17 mouse cellular contexts compared by ENCODE assay signal in genomic region chr19:53727277-53727676, GRCm38 (mm10). TPM values are rescaled to one million over a fixed set of nuclear protein-coding genes. Genes with fewer than 3 reads are reported as not detected.
DNase-seq lines count a peak whose midpoint lies in the region; ATAC-seq and TF ChIP-seq lines count a peak whose summit lies in the region.
"Had no signal": no experiment of that assay in that cellular context is flagged by ENCODE, and none has a peak within 500 bp of the region (broad histone marks: within the 10 kb centered on the region; RNA-seq: fewer than 3 reads in every experiment).

No protein-coding gene starts in this region.

- H3K4me2 ChIP-seq in lung, embryonic 15.5 days, result no peak overlapping the region
- no peak overlapping the region for H3K4me2 ChIP-seq in intestine, postnatal 0 days (replicated peaks; ENCODE audit: low read depth)
- H3K4me2 ChIP-seq in stomach, embryonic 16.5 days (ENCODE audit: low read depth, low read length), result no peak overlapping the region
- H3K4me2 ChIP-seq: forebrain, embryonic 15.5 days; hindbrain, embryonic 13.5 days; liver, embryonic 15.5 days; midbrain, embryonic 12.5 days had no signal

- H3K4me3 ChIP-seq in heart, adult 2 months, result no peak overlapping the region
- H3K4me3 ChIP-seq in lung, embryonic 15.5 days, result no peak overlapping the region
- no peak overlapping the region for H3K4me3 ChIP-seq in lung, adult 2 months (replicated peaks; ENCODE audit: extremely low read depth, low read depth, low read length)
- no peak overlapping the region for H3K4me3 ChIP-seq in intestine, postnatal 0 days (ENCODE audit: low read depth, low read length)
- H3K4me3 ChIP-seq in stomach, embryonic 16.5 days (replicated peaks; ENCODE audit: low read length), result no peak overlapping the region
- H3K4me3 ChIP-seq: forebrain, embryonic 15.5 days; hindbrain, embryonic 13.5 days; liver, embryonic 15.5 days; midbrain, embryonic 12.5 days had no signal

- H3K4me1 ChIP-seq in heart, adult 2 months (ENCODE audit: control insufficient read depth, insufficient read depth, low read length), result peaks cover 10% of the 10 kb centered on the region; the same call in 1 of the 2 replicates
- peaks cover 11% of the 10 kb centered on the region; the same call in 1 of the 2 replicates for H3K4me1 ChIP-seq in lung, embryonic 15.5 days
- no peaks in the 10 kb centered on the region for H3K4me1 ChIP-seq in lung, adult 2 months (ENCODE audit: control insufficient read depth, insufficient read depth, low read length)
- no peaks in the 10 kb centered on the region for H3K4me1 ChIP-seq in intestine, postnatal 0 days (replicated peaks; ENCODE audit: control insufficient read depth, insufficient read depth, low read length)
- H3K4me1 ChIP-seq in stomach, embryonic 16.5 days (ENCODE audit: control insufficient read depth, insufficient read depth, low read length), result 0 out of 2 replicates have a peak, but pooled peaks cover 3% of the 10 kb centered on the region
- H3K4me1 ChIP-seq: forebrain, embryonic 15.5 days; midbrain, embryonic 12.5 days had no signal

- H3K9me3 ChIP-seq in lung, embryonic 15.5 days, result no peaks in the 10 kb centered on the region
- H3K9me3 ChIP-seq in intestine, postnatal 0 days (ENCODE audit: control insufficient read depth), result no peaks in the 10 kb centered on the region
- H3K9me3 ChIP-seq in stomach, embryonic 16.5 days (replicated peaks; ENCODE audit: control insufficient read depth, low read length), result no peaks in the 10 kb centered on the region
- H3K9me3 ChIP-seq: forebrain, embryonic 15.5 days; G1E; hindbrain, embryonic 13.5 days; liver, embryonic 15.5 days; midbrain, embryonic 12.5 days had no signal

- H3K36me3 ChIP-seq in heart, adult 2 months (ENCODE audit: control insufficient read depth, insufficient read depth, low read length), result peaks cover 6% of the 10 kb centered on the region
- H3K36me3 ChIP-seq in lung, embryonic 15.5 days, result no peaks in the 10 kb centered on the region
- no peaks in the 10 kb centered on the region for H3K36me3 ChIP-seq in intestine, postnatal 0 days (ENCODE audit: control insufficient read depth, insufficient read depth)
- H3K36me3 ChIP-seq in stomach, embryonic 16.5 days (ENCODE audit: control insufficient read depth, insufficient read depth, low read length), result no peaks in the 10 kb centered on the region
- H3K36me3 ChIP-seq: forebrain, embryonic 15.5 days; G1E; hindbrain, embryonic 13.5 days; liver, embryonic 15.5 days; midbrain, embryonic 12.5 days had no signal

- TF ChIP-seq EP300 in heart, adult 2 months (IDR thresholded peaks at IDR 0.05; ENCODE audit: insufficient read depth, low read depth, low read length), result 0 out of 2 replicates have a peak, but pooled peaks have one; percentile 22

- H3K27ac ChIP-seq in heart, adult 2 months, result peak overlapping the region; percentile 93
- H3K27ac ChIP-seq in lung, embryonic 15.5 days, result no peak overlapping the region
- H3K27ac ChIP-seq in intestine, postnatal 0 days (ENCODE audit: low read depth, low read length), result no peak overlapping the region
- no peak overlapping the region for H3K27ac ChIP-seq in stomach, embryonic 16.5 days (ENCODE audit: low read length)
- H3K27ac ChIP-seq: forebrain, embryonic 15.5 days; hindbrain, embryonic 13.5 days; liver, embryonic 15.5 days; midbrain, embryonic 12.5 days had no signal

- DNase-seq in heart, adult 2 months, result no peak
- no peak for DNase-seq in heart, postnatal 36 days
- no peak for DNase-seq in lung, adult 2 months
- DNase-seq in gastrocnemius, postnatal 14 days, result no peak
- no peak for DNase-seq in embryo, embryonic 9.5 days (ENCODE audit: extremely low spot score)
- DNase-seq: cerebellum, postnatal 25 days; gastrocnemius, postnatal 10 days; left cerebral cortex, postnatal 4 days had no signal

- 0 out of 2 replicates have a peak, but pooled peaks have one; percentile 52 for ATAC-seq in lung, embryonic 15.5 days (ENCODE audit: borderline replicate concordance, extremely low read depth, low FRiP score, low TSS enrichment)
- peak; percentile 69 for ATAC-seq in intestine, postnatal 0 days
- ATAC-seq in stomach, embryonic 16.5 days (ENCODE audit: insufficient read depth, low FRiP score), result peak; percentile 78; the same call in 1 of the 2 replicates
- ATAC-seq: activated CD4-positive, CD25-positive, alpha-beta regulatory T cell, adult 4 months; forebrain, embryonic 15.5 days had no signal

- no peak for TF ChIP-seq CTCF in heart, adult 2 months (IDR thresholded peaks at IDR 0.05)
- no peak for TF ChIP-seq CTCF in lung, adult 2 months (IDR thresholded peaks at IDR 0.05; ENCODE audit: insufficient read depth, low read length)
- TF ChIP-seq CTCF in intestine, postnatal 0 days (IDR thresholded peaks at IDR 0.05; ENCODE audit: low read depth), result no peak

- no peaks in the 10 kb centered on the region for H3K79me2 ChIP-seq in heart, adult 2 months (replicated peaks; ENCODE audit: control insufficient read depth, insufficient read depth, low read length)

- TF ChIP-seq POLR2A in heart, adult 2 months (IDR thresholded peaks at IDR 0.05; ENCODE audit: insufficient read depth, low read depth, low read length), result no peak
- TF ChIP-seq POLR2A in lung, adult 2 months (IDR thresholded peaks at IDR 0.05; ENCODE audit: borderline replicate concordance, extremely low read depth, low read depth, low read length), result no peak

- H3K9ac ChIP-seq in heart, adult 2 months (ENCODE audit: low read depth, low read length), result no peak overlapping the region
- H3K9ac ChIP-seq in lung, embryonic 15.5 days, result no peak overlapping the region
- H3K9ac ChIP-seq in intestine, postnatal 0 days (ENCODE audit: low read depth, low read length), result no peak overlapping the region
- no peak overlapping the region for H3K9ac ChIP-seq in stomach, embryonic 16.5 days (ENCODE audit: low read length)
- H3K9ac ChIP-seq: forebrain, embryonic 15.5 days; hindbrain, embryonic 13.5 days; liver, embryonic 15.5 days; midbrain, embryonic 12.5 days had no signal

- 60% methylated on average over 4 of the region's 4 CpGs for WGBS in heart, adult 2 months
- WGBS in lung, embryonic 15.5 days, result 42% methylated on average over 4 of the region's 4 CpGs
- WGBS in lung, adult 2 months, result 49% methylated on average over 4 of the region's 4 CpGs
- WGBS in intestine, postnatal 0 days, result 44% methylated on average over 4 of the region's 4 CpGs
- WGBS in stomach, embryonic 16.5 days, result 45% methylated on average over 4 of the region's 4 CpGs

- no peaks in the 10 kb centered on the region for H3K27me3 ChIP-seq in heart, adult 2 months (ENCODE audit: control insufficient read depth, insufficient read depth, low read length)
- no peaks in the 10 kb centered on the region for H3K27me3 ChIP-seq in lung, embryonic 15.5 days
- no peaks in the 10 kb centered on the region for H3K27me3 ChIP-seq in intestine, postnatal 0 days (replicated peaks; ENCODE audit: control insufficient read depth, insufficient read depth, low read length)
- no peaks in the 10 kb centered on the region for H3K27me3 ChIP-seq in stomach, embryonic 16.5 days (ENCODE audit: control insufficient read depth, insufficient read depth, low read length)
- H3K27me3 ChIP-seq: forebrain, embryonic 15.5 days; hindbrain, embryonic 13.5 days; liver, embryonic 15.5 days; midbrain, embryonic 12.5 days had no signal

- intact Hi-C loops in heart, adult 2 months (cut with DNase I), result no loop called here
- intact Hi-C loops in heart, postnatal 36 days (cut with DNase I), result no loop called here
- intact Hi-C loops in gastrocnemius, postnatal 14 days (cut with DNase I; ENCODE audit: low total_unique reads), result no loop called here

RNA-seq across cellular contexts. Expression of gene Rbm20, which starts 50.2 kb away (rescaled TPM):
- 100 to 1,000 TPM; 194 to 231 TPM for total RNA-seq in heart, adult 2 months (2021)
- polyA plus RNA-seq in heart, adult 2 months (2012; rRNA removed), result 143 and 161 TPM in 2 replicates
- total RNA-seq in heart, postnatal 36 days (2021), result 100 to 1,000 TPM; 216 to 224 TPM
- polyA plus RNA-seq in lung, embryonic 15.5 days (2015; fragmentation: Nextera tagmentation; extraction: Ambion mirVana), result 1.4 and 2.5 TPM in 2 replicates
- 2.5 and 3.8 TPM in 2 replicates for polyA plus RNA-seq in lung, adult 2 months (2012; rRNA removed)
- 0.42 and 0.52 TPM in 2 replicates for polyA plus RNA-seq in intestine, postnatal 0 days (2015; fragmentation: Nextera tagmentation; extraction: Ambion mirVana)
- 1.4 and 1.7 TPM in 2 replicates for polyA plus RNA-seq in stomach, embryonic 16.5 days (2015; fragmentation: Nextera tagmentation; extraction: Ambion mirVana)
- 10 to 100 TPM; 61.5 to 72.2 TPM for total RNA-seq in gastrocnemius, postnatal 14 days (2021)

Comparison
In these comparisons a context has a peak if more than half of its experiments do, and no peak if none do; other contexts are left out.
1. RNA of gene Rbm20, which starts 50.2 kb away (polyA plus RNA-seq): 143 to 161 TPM in heart, adult 2 months; 2.5 to 3.8 TPM in lung, adult 2 months, 1.4 to 2.5 TPM in lung, embryonic 15.5 days, 1.4 to 1.7 TPM in stomach, embryonic 16.5 days and 0.42 to 0.52 TPM in intestine, postnatal 0 days; every median in the first group is over 10 times any median in the second.
2. Peak in every context shown above with its lines, with median percentiles within 50 percentile points of each other: ATAC-seq.